Mouse (Mus musculus): ENCODE data around the gene Atp6v0e2. TPM values are rescaled to one million over a fixed set of nuclear protein-coding genes. Genes with fewer than 3 reads are reported as not detected.
A peak's percentile ranks its signal among the peaks of the same experiment; 100 is the strongest.

Gene Atp6v0e2
- polyA plus RNA-seq, 1 experiment from 2014 or later: 1.3 TPM

- H3K9me3 ChIP-seq (replicated peaks): no peaks in the 10 kb centered on the region
- no peak overlapping the region for H3K4me2 ChIP-seq
- H3K36me3 ChIP-seq (replicated peaks): no peaks in the 10 kb centered on the region
- H3K4me3 ChIP-seq (replicated peaks): no peak overlapping the region
- 0 out of 2 replicates have a peak, but pooled peaks cover 6% of the 10 kb centered on the region for H3K27me3 ChIP-seq
- no peak overlapping the region for H3K9ac ChIP-seq
- no peak for ATAC-seq (ENCODE audit: insufficient read depth)
- H3K27ac ChIP-seq (replicated peaks): no peak overlapping the region
- WGBS (ENCODE audit: insufficient replicate concordance): 59% methylated on average over 3 of the region's 3 CpGs
- H3K4me1 ChIP-seq (replicated peaks): 0 out of 2 replicates have a peak, but pooled peaks cover 4% of the 10 kb centered on the region
These were observed 3.3 kb downstream of the Atp6v0e2 start for GRCm38 (mm10) chr6:48540721-48541120.

- Histone ChIP-seq H3K4me1 (replicated peaks) (0 out of 2 replicates have a peak, but pooled peaks cover 4% of the 10 kb centered on the region), H3K36me3 (replicated peaks) (no peaks in the 10 kb centered on the region), H3K4me3 (replicated peaks) (no peak overlapping the region), H3K9me3 (replicated peaks) (no peaks in the 10 kb centered on the region), H3K27ac (replicated peaks) (no peak overlapping the region), H3K4me2 (no peak overlapping the region), H3K27me3 (0 out of 2 replicates have a peak, but pooled peaks cover 6% of the 10 kb centered on the region), H3K9ac (no peak overlapping the region)
- 23% methylated on average over 7 of the region's 7 CpGs for WGBS (ENCODE audit: insufficient replicate concordance)
- no peak for ATAC-seq (ENCODE audit: insufficient read depth)
These were observed 4.4 kb downstream of the Atp6v0e2 start for GRCm38 (mm10) chr6:48541560-48542450.

GRCm38 (mm10) chr6:48542631-48543030, 5.2 kb downstream of the Atp6v0e2 start:
- no peak overlapping the region for H3K4me2 ChIP-seq
- no peak for ATAC-seq (ENCODE audit: insufficient read depth)
- H3K27ac ChIP-seq (replicated peaks): no peak overlapping the region
- 49% methylated on average over 3 of the region's 3 CpGs for WGBS (ENCODE audit: insufficient replicate concordance)
- no peak overlapping the region for H3K4me3 ChIP-seq (replicated peaks)
- 0 out of 2 replicates have a peak, but pooled peaks cover 2% of the 10 kb centered on the region for H3K27me3 ChIP-seq
- H3K4me1 ChIP-seq (replicated peaks): no peaks in the 10 kb centered on the region
- H3K36me3 ChIP-seq (replicated peaks): no peaks in the 10 kb centered on the region
- H3K9me3 ChIP-seq (replicated peaks): no peaks in the 10 kb centered on the region
- no peak overlapping the region for H3K9ac ChIP-seq

- WGBS (ENCODE audit: insufficient replicate concordance): 55% methylated on average over 5 of the region's 5 CpGs
- H3K4me1 ChIP-seq (replicated peaks): no peaks in the 10 kb centered on the region
These were observed 7.8 kb downstream of the Atp6v0e2 start for GRCm38 (mm10) chr6:48545251-48545650.

GRCm38 (mm10) chr6:48546271-48546670, 8.9 kb downstream of the Atp6v0e2 start:
- Histone ChIP-seq H3K9me3 (replicated peaks) (no peaks in the 10 kb centered on the region), H3K27ac (replicated peaks) (no peak overlapping the region), H3K4me2 (no peak overlapping the region), H3K36me3 (replicated peaks) (no peaks in the 10 kb centered on the region), H3K27me3 (no peaks in the 10 kb centered on the region), H3K4me3 (replicated peaks) (no peak overlapping the region), H3K9ac (no peak overlapping the region), H3K4me1 (replicated peaks) (no peaks in the 10 kb centered on the region)
- ATAC-seq (ENCODE audit: insufficient read depth): no peak
- 13% methylated on average over 1 of the region's 1 CpGs for WGBS (ENCODE audit: insufficient replicate concordance)

More at GRCm38 (mm10) chr6:48545251-48545650, 7.8 kb downstream of the Atp6v0e2 start:
- Histone ChIP-seq H3K36me3 (replicated peaks) (no peaks in the 10 kb centered on the region), H3K27ac (replicated peaks) (no peak overlapping the region), H3K4me3 (replicated peaks) (no peak overlapping the region), H3K4me2 (no peak overlapping the region), H3K9ac (no peak overlapping the region), H3K9me3 (replicated peaks) (no peaks in the 10 kb centered on the region), H3K27me3 (no peaks in the 10 kb centered on the region)
- no peak for ATAC-seq (ENCODE audit: insufficient read depth)

- H3K4me2 ChIP-seq: no peak overlapping the region
- H3K9me3 ChIP-seq (replicated peaks): no peaks in the 10 kb centered on the region
- no peak overlapping the region for H3K4me3 ChIP-seq (replicated peaks)
- H3K4me1 ChIP-seq (replicated peaks): no peaks in the 10 kb centered on the region
- WGBS (ENCODE audit: insufficient replicate concordance): 53% methylated on average over 4 of the region's 4 CpGs
- no peaks in the 10 kb centered on the region for H3K36me3 ChIP-seq (replicated peaks)
- no peak overlapping the region for H3K27ac ChIP-seq (replicated peaks)
- no peaks in the 10 kb centered on the region for H3K27me3 ChIP-seq
- no peak overlapping the region for H3K9ac ChIP-seq
- no peak for ATAC-seq (ENCODE audit: insufficient read depth)
These were observed 9.4 kb downstream of the Atp6v0e2 start for GRCm38 (mm10) chr6:48546858-48547257.

GRCm38 (mm10) chr6:48548314-48548713, 10.9 kb downstream of the Atp6v0e2 start:
- no peak overlapping the region for H3K9ac ChIP-seq
- H3K36me3 ChIP-seq (replicated peaks): no peaks in the 10 kb centered on the region
- ATAC-seq (ENCODE audit: insufficient read depth): no peak
- H3K4me3 ChIP-seq (replicated peaks): no peak overlapping the region
- H3K4me1 ChIP-seq (replicated peaks): no peaks in the 10 kb centered on the region
- H3K9me3 ChIP-seq (replicated peaks): no peaks in the 10 kb centered on the region
- no peaks in the 10 kb centered on the region for H3K27me3 ChIP-seq
- no peak overlapping the region for H3K4me2 ChIP-seq
- WGBS (ENCODE audit: insufficient replicate concordance): 60% methylated on average over 6 of the region's 6 CpGs
- H3K27ac ChIP-seq (replicated peaks): no peak overlapping the region

- WGBS (ENCODE audit: insufficient replicate concordance): 37% methylated on average over 4 of the region's 4 CpGs
- Histone ChIP-seq H3K4me3 (replicated peaks) (no peak overlapping the region), H3K9me3 (replicated peaks) (no peaks in the 10 kb centered on the region), H3K27ac (replicated peaks) (no peak overlapping the region), H3K4me2 (no peak overlapping the region), H3K4me1 (replicated peaks) (peaks cover 16% of the 10 kb centered on the region), H3K36me3 (replicated peaks) (no peaks in the 10 kb centered on the region), H3K9ac (no peak overlapping the region), H3K27me3 (no peaks in the 10 kb centered on the region)
- ATAC-seq (ENCODE audit: insufficient read depth): no peak
These were observed 15.5 kb downstream of the Atp6v0e2 start for GRCm38 (mm10) chr6:48552918-48553317.

- no peaks in the 10 kb centered on the region for H3K9me3 ChIP-seq (replicated peaks)
- H3K36me3 ChIP-seq (replicated peaks): no peaks in the 10 kb centered on the region
- H3K9ac ChIP-seq: no peak overlapping the region
- no peak overlapping the region for H3K27ac ChIP-seq (replicated peaks)
- 69% methylated on average over 4 of the region's 4 CpGs for WGBS (ENCODE audit: insufficient replicate concordance)
- no peak for ATAC-seq (ENCODE audit: insufficient read depth)
- H3K4me2 ChIP-seq: peak overlapping the region; percentile 71
- no peaks in the 10 kb centered on the region for H3K27me3 ChIP-seq
- no peak overlapping the region for H3K4me3 ChIP-seq (replicated peaks)
- peaks cover 16% of the 10 kb centered on the region for H3K4me1 ChIP-seq (replicated peaks)
These were observed 16.4 kb downstream of the Atp6v0e2 start for GRCm38 (mm10) chr6:48553819-48554218.

- WGBS (ENCODE audit: insufficient replicate concordance): under 1% methylated on average over 39 of the region's 39 CpGs
- H3K36me3 ChIP-seq (replicated peaks): no peaks in the 10 kb centered on the region
- H3K4me1 ChIP-seq (replicated peaks): peaks cover 16% of the 10 kb centered on the region
- H3K4me2 ChIP-seq: peak within 1 kb of the TSS; percentile 71
- H3K4me3 ChIP-seq (replicated peaks): peak within 1 kb of the TSS; percentile 58
- peak within 1 kb of the TSS; percentile 32; the same call in 1 of the 2 replicates for H3K9ac ChIP-seq
- ATAC-seq (ENCODE audit: insufficient read depth): peak; percentile 87
- H3K9me3 ChIP-seq (replicated peaks): no peaks in the 10 kb centered on the region
- H3K27me3 ChIP-seq: no peaks in the 10 kb centered on the region
- peak within 1 kb of the TSS; percentile 84 for H3K27ac ChIP-seq (replicated peaks)
These were observed 17.1 kb downstream of the Atp6v0e2 start, which contains the start of gene Lrrc61 for GRCm38 (mm10) chr6:48554280-48555103. TSS of gene Lrrc61 (plus strand) at chr6:48554796.

All from liver, embryonic 15.5 days (tissue).